Mouse (Mus musculus) megakaryocyte, adult 5-6 weeks (primary cell): ENCODE results near the gene Klkb1. TPM values are rescaled to one million over a fixed set of nuclear protein-coding genes. Genes with fewer than 3 reads are reported as not detected.

Source experiments
- ATAC-seq: 2 replicates; pipeline ENCODE4 v1.8.0; 2016; ENCODE audit warnings: mild to moderate bottlenecking, inconsistent platforms; ENCODE audit not compliant: poor library complexity, severe bottlenecking
- total RNA-seq, 2 experiments: library from RNA; stranded (forward) in 1 of 2; stranded (reverse) in 1 of 2; fragments of 153-499, 151-499 nt in 1 of 2; fragments of 221-1000, 200-1000 nt in 1 of 2; gene quantifications; 2 replicates each; pipeline versions ENCODE4 v1.2.3 to v1.2.4; 2015 to 2017

Gene Klkb1
- total RNA-seq, 2 experiments from 2014 or later = 0.16 TPM; not detected in 1

DNA sequence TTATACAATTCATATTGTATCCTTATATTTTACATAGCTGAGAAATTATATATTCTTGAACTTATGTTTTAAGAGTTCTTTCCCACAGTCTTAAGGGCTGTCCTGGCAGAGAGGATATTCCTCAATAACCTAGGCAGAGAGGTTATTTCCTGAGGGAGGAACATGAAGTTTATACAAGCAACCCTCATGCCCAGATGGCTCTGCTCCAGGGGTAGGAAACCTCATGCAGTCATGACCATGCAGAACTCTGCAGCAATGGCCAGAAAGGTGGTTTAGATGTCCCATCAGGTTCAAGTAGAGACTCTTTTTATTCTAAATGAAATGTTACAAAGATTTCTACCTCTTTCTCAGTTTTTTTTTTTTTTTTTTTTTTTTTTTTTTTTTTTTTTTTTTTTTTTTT, 25.6 kb downstream of the Klkb1 start:
- ATAC-seq = no peak

GRCm38 (mm10) chr8:45268485-45268884, 26.2 kb downstream of the Klkb1 start:
- no peak for ATAC-seq

- no peak for ATAC-seq
Measured at GRCm38 (mm10) chr8:45267611-45268391, 26.9 kb downstream of the Klkb1 start.

DNA sequence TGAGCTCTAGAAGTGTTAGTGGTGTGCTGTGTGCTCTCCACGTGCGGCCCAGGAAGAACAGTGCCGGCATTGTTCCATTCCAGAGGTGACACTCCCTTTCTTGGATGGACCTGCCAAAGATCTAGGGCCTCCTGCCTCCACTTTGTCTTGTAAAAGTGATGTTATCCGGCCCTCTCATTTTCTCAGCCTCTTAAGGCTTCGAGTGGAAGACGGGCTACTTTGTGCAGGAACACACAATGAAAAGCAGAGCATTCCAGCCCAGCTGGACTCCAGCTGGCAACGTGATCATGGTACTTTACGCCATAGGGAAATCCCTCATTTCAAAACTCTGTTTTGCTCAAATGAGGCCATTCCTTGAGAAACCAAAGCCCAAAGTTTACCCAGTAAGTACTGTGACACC, 27.7 kb downstream of the Klkb1 start:
- ATAC-seq = no peak

DNA sequence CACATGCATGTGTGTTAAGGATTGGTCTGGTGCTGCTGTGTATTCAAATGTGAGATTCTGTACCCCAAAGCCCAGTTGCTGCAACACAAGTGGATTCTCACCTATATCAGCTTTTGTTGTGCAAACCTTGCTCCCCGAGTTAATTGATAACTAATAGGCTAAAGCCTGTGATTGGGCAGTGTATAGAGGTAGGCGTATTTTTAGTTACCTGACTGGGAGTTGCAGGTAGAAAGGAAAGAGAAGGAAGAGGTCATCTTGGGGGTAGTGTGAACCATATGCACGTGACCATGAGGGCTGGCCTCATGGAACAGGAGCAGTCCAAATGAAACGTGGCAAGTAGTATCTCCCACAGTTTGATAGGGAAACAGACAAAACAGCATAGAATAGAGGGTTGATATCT, 29.7 kb downstream of the Klkb1 start:
- no peak for ATAC-seq

GRCm38 (mm10) chr8:45262851-45263250, 31.8 kb downstream of the Klkb1 start:
- ATAC-seq = no peak

- ATAC-seq = no peak
Measured at GRCm38 (mm10) chr8:45261920-45262319, 32.7 kb downstream of the Klkb1 start, which contains the start of gene F11. Gene F11 (minus strand): TSS chr8:45262031.

DNA sequence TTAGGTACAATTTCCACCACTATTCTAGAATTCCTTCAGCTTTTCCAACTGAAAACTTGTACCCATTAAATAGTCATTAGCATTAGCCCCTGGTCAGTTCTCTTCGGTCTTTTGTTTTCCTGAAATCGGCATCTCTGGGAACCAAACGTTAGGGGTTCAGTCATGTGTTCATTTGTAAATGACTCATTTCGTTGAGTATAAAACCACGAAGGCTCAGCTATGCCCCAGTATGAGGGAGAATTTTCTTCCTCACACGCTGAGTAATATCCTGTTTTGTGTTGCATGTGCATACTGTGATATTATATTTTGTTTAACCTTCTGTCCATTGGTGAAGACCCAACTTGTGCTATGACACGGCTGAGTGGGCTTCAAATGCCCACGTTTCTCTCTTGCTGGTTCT, 36.2 kb downstream of the Klkb1 start:
- ATAC-seq = no peak

DNA sequence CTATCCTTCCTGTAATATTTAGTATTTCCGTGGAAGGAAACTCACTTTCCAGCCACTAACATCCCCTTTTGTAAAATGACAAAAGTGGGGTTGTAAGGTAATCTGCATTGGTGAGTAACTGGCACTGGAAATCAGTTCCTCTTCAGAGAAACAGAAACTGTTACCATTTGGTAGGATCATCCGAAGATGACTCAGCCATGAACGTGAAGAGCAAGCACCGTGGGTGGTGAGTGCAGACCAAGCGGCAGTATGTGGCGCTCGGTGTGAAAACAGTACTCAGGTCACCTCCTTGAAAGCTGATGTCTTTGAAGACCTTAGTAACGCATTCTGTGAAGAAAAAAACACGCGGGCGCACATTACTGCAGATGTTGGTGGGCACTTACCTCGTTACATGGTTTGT, 39.6 kb downstream of the Klkb1 start:
- ATAC-seq = no peak

DNA sequence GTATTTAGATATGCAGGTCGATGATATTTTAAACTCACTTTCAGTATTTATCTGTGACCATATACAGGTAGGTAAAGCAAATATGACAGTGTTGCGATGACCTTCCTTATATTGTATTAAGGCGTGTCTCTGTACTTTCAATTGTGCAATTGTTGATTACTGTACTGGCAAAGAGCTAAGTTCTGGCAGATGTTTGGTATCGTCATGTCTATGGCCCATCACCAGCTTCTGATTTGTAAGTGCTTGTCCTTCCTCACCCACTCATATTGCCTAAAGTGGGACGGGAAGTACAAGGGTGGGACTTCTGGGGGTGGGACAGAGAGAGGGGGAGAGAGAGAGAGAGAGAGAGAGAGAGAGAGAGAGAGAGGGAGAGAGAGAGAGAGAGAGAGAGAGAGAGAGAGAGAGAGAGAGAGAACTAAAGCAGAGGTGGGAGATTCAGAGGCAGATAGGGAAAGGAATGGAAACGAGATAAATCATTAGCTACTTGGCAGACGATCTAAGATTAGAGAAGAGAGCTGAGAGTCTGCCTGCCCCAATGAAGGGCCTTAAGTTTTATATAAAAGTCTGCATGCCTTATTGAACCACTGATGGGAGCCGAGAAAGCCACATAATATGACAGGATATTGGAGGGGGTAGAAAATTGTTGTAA, 40.3 kb downstream of the Klkb1 start:
- no peak for ATAC-seq

- ATAC-seq = no peak
Measured at GRCm38 (mm10) chr8:45253586-45253985, 41.1 kb downstream of the Klkb1 start.

- no peak for ATAC-seq
Measured at GRCm38 (mm10) chr8:45253111-45253510, 41.5 kb downstream of the Klkb1 start.

GRCm38 (mm10) chr8:45246307-45246706, 48.4 kb downstream of the Klkb1 start:
- ATAC-seq = no peak

GRCm38 (mm10) chr8:45239363-45239762, 55.3 kb downstream of the Klkb1 start:
- ATAC-seq = no peak

GRCm38 (mm10) chr8:45238282-45238681, 56.4 kb downstream of the Klkb1 start:
- ATAC-seq = no peak

GRCm38 (mm10) chr8:45236164-45236912, 58.3 kb downstream of the Klkb1 start:
- ATAC-seq = no peak

DNA sequence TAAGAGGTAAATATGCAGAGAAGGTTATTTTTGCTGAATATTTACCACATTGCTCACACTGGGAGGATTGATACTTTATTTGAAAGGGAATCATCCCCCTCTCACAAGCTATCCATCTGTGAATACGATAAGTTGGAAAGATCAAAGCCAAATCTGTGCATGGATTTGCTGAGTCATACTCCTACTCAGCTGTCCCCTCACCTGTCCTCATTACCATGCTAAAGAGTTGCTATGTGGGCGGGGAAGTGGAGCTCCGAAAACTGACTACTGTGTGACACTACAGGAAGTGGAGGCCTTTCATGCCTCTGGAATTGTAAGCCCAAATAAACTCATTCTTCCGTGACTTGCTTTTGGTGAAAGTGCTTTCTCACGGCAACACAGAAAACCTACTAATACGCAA, 59.4 kb downstream of the Klkb1 start:
- ATAC-seq = no peak

GRCm38 (mm10) chr8:45233256-45233655, 61.4 kb downstream of the Klkb1 start:
- no peak for ATAC-seq
